Mouse (Mus musculus) C2C12 (cell line): ENCODE data around the gene Gm10203. TPM values are rescaled to one million over a fixed set of nuclear protein-coding genes. Genes with fewer than 3 reads are reported as not detected.
A peak's percentile ranks its signal among the peaks of the same experiment; 100 is the strongest.

ENCODE experiments used
- H3K27me3 ChIP-seq: one replicate; pipeline ENCODE4 v1.6.1; 2011; ENCODE audit not compliant: control insufficient read depth, insufficient read depth, insufficient read length
- H3K36me3 ChIP-seq: one replicate; pipeline ENCODE4 v1.6.1; 2011; ENCODE audit not compliant: control insufficient read depth, insufficient read depth
- H3K4me3 ChIP-seq: one replicate; pipeline ENCODE4 v1.5.1; 2011; ENCODE audit warnings: mild to moderate bottlenecking, control low read depth; ENCODE audit not compliant: poor library complexity, insufficient read depth, severe bottlenecking
- H3K79me2 ChIP-seq: one replicate; pipeline ENCODE4 v1.6.1; 2011; ENCODE audit not compliant: control insufficient read depth, insufficient read depth
- H3K79me3 ChIP-seq: one replicate; pipeline ENCODE4 v1.6.1; 2011; ENCODE audit warnings: low read depth, control low read depth
- H3ac ChIP-seq: one replicate; pipeline ENCODE3; 2011; ENCODE audit warnings: low read depth; ENCODE audit not compliant: control insufficient read depth, insufficient read length
- CEBPB ChIP-seq: IDR thresholded peaks from one replicate; pipeline ENCODE4 v1.6.1; 2011; ENCODE audit warnings: low read depth, mild to moderate bottlenecking, control low read depth, moderate library complexity
- CTCF ChIP-seq: IDR thresholded peaks from one replicate; pipeline ENCODE4 v1.5.1; 2011; ENCODE audit not compliant: control insufficient read depth, insufficient read depth, insufficient read length
- FOSL1 ChIP-seq: IDR thresholded peaks from one replicate; pipeline ENCODE4 v1.8.0; 2011; ENCODE audit warnings: mild to moderate bottlenecking, low read length; ENCODE audit not compliant: poor library complexity, insufficient read depth, severe bottlenecking
- MAX ChIP-seq: IDR thresholded peaks from one replicate; pipeline ENCODE4 v1.6.1; 2011; ENCODE audit warnings: mild to moderate bottlenecking, control low read depth
- MYOD1 ChIP-seq: IDR thresholded peaks from one replicate; pipeline ENCODE4 v1.6.1; 2011; ENCODE audit warnings: low read depth; ENCODE audit not compliant: control insufficient read depth, insufficient read length
- MYOG ChIP-seq: IDR thresholded peaks from one replicate; pipeline ENCODE4 v1.6.1; 2011; ENCODE audit not compliant: control insufficient read depth, insufficient read length; ENCODE audit errors: extremely low read depth
- USF1 ChIP-seq: IDR thresholded peaks from one replicate; pipeline ENCODE4 v1.6.1; 2011; ENCODE audit warnings: low read depth, mild to moderate bottlenecking, control low read depth, moderate library complexity
- polyA plus RNA-seq: library from polyadenylated mRNA; unstranded; fragments of >200 nt; fragmentation: generic; extraction: Trizol; gene quantifications from one replicate; pipeline ENCODE4 v1.2.1, GENCODE M21; 2012; ENCODE audit warnings: missing spikeins

The Gm10203 gene
- polyA plus RNA-seq, 1 experiment = not detected

DNA sequence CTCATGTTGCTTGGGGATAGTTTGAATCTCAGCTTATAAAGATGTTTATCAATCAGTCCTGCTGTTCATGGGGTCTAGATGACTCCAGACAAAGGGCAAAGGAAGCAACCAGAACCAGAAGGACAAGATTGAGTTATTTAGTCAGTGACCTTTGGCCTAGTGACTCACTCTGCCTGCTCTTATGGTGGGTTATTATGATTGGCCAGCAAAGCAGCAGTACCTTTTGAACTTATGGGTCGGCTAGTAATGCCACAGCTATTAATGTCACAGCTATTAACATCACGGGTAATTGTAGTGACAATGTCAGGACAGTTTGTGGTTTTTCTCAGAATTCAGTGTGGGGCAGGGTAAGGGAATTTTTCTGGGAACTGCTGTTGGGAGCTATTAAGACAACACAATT, 8.0 kb downstream of the Gm10203 start:
- no peak for TF ChIP-seq MYOG
- TF ChIP-seq MYOD1 = no peak
- TF ChIP-seq CTCF = no peak
- TF ChIP-seq CEBPB = no peak
- TF ChIP-seq USF1 = no peak
- TF ChIP-seq MAX = no peak
- no peak for TF ChIP-seq FOSL1
- Histone ChIP-seq H3K36me3 (no peaks in the 10 kb centered on the region), H3ac (no peak overlapping the region), H3K27me3 (no peaks in the 10 kb centered on the region), H3K79me3 (peaks cover 2% of the 10 kb centered on the region), H3K4me3 (no peak overlapping the region), H3K79me2 (peaks cover 7% of the 10 kb centered on the region)

DNA sequence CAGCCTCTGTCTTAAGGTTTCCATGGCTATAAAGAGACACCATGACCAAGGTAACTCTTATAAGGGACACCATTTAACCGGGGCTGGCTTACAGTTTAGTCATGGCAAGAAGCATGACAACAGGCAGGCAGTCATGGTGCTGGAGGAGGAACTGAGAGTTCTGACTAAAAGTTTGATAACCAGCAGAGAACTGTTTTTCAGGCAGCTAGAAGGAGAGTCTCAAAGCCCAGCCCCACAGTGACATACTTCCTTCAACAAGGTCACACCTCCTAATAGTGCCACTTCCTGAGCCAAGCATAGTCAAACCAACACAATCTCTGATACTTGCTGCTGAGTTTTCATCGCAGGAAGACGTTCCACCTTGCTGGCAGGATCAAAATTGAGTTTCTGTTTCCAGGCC, 9.0 kb downstream of the Gm10203 start:
- peaks cover 9% of the 10 kb centered on the region for H3K79me2 ChIP-seq
- no peaks in the 10 kb centered on the region for H3K27me3 ChIP-seq
- peaks cover 2% of the 10 kb centered on the region for H3K79me3 ChIP-seq
- no peak overlapping the region for H3K4me3 ChIP-seq
- TF ChIP-seq USF1 (no peak), MYOD1 (no peak), CTCF (no peak), MYOG (no peak), FOSL1 (no peak), CEBPB (no peak), MAX (no peak)
- H3ac ChIP-seq = no peak overlapping the region
- peaks cover 1% of the 10 kb centered on the region for H3K36me3 ChIP-seq

DNA sequence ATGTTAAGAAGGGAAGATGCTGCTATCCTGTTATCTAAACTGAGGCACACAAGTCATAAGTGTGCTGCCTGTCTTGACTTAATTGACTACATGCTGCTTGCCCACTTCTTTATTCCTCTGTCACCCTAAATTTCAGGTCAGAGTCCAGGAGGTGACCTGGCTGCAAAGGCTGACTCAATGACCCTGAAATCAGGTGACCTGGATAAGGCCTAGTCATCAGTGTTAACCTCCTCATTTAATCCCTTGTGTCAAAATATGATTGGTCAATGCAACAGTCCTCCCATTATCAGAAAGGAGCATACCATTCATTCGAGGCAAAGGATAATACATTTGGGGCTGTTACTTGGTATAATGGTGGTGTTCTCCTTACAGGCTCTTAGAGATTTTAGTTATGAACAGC, 9.5 kb downstream of the Gm10203 start, which contains the start of gene Etfbkmt:
TSS of gene Etfbkmt (plus strand) at position 379 of the 400 bp plus-strand sequence.
- no peak for TF ChIP-seq MAX
- no peak within 1 kb of the TSS for H3ac ChIP-seq
- no peaks in the 10 kb centered on the region for H3K27me3 ChIP-seq
- H3K79me3 ChIP-seq = peaks cover 2% of the 10 kb centered on the region
- no peak within 1 kb of the TSS for H3K4me3 ChIP-seq
- peaks cover 6% of the 10 kb centered on the region for H3K36me3 ChIP-seq
- H3K79me2 ChIP-seq = peaks cover 9% of the 10 kb centered on the region

DNA sequence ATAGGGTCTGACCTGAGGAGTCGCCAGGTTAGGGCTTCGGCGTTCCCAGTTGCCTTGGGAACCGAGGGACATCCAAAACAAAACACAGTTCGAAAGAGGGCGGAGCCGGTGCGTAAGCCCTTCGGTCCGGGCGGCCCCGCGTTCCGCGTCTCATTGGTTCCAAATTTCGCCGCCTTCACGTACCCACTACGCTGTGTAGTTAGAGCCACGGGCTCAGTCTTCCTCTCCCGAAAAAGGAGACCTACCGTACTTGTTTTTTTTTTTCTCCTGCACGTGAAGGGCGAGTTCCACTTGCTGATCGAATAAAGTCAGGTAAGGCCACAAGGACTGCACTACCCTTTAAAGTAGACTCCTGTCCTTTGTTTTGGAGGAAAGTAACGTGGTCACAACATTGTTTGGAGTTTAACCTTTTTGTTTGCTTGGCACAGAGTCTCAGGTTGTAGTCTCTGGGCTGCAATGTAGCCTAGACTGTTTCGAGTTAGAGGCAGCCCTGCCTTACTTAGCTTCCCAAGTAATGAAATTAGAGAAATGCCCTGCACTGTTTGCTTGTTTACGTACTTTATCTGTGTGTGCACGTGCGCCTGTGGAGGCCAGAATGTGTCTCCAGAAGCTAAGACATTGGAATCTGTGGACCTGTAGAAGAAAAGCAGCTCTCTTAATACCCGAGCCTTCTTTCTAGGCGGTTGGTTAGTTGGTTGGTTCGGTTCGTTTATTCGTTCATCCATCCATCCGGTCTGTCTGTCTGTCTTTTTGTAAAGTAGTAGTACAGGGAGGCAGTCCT, 11.6 kb downstream of the Gm10203 start:
- peak overlapping the region; percentile 76 for H3ac ChIP-seq
- peaks cover 9% of the 10 kb centered on the region for H3K79me2 ChIP-seq
- H3K36me3 ChIP-seq = peaks cover 14% of the 10 kb centered on the region
- H3K79me3 ChIP-seq = peaks cover 2% of the 10 kb centered on the region
- peak; percentile 38 for TF ChIP-seq MAX
- no peak for TF ChIP-seq FOSL1
- peak overlapping the region; percentile 49 for H3K4me3 ChIP-seq
- H3K27me3 ChIP-seq = no peaks in the 10 kb centered on the region

DNA sequence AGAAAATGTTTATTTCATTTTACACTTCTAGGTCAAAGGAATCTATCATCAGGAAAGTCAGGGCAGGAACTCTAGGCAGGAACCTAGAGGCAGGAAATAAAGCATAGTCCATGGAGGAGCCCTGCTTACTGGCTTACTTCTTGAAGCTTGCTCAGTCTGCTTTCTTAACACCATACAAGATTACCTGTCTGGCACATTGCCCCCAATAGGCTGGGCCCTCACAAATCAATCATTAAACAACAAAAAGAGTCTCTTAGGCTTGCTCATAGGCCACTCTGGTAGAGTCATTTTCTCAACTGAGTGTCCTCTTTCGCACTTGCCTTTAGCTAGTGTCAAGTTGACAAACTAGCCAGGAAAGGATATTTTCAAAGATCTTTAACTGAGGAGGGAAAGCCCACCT, 15.2 kb downstream of the Gm10203 start:
- Histone ChIP-seq H3K36me3 (peaks cover 14% of the 10 kb centered on the region), H3K79me3 (peaks cover 2% of the 10 kb centered on the region), H3K79me2 (peaks cover 9% of the 10 kb centered on the region), H3K27me3 (no peaks in the 10 kb centered on the region), H3ac (no peak overlapping the region), H3K4me3 (no peak overlapping the region)
- TF ChIP-seq CTCF (no peak), MYOD1 (no peak), USF1 (no peak), FOSL1 (no peak), MYOG (no peak), CEBPB (no peak), MAX (no peak)

DNA sequence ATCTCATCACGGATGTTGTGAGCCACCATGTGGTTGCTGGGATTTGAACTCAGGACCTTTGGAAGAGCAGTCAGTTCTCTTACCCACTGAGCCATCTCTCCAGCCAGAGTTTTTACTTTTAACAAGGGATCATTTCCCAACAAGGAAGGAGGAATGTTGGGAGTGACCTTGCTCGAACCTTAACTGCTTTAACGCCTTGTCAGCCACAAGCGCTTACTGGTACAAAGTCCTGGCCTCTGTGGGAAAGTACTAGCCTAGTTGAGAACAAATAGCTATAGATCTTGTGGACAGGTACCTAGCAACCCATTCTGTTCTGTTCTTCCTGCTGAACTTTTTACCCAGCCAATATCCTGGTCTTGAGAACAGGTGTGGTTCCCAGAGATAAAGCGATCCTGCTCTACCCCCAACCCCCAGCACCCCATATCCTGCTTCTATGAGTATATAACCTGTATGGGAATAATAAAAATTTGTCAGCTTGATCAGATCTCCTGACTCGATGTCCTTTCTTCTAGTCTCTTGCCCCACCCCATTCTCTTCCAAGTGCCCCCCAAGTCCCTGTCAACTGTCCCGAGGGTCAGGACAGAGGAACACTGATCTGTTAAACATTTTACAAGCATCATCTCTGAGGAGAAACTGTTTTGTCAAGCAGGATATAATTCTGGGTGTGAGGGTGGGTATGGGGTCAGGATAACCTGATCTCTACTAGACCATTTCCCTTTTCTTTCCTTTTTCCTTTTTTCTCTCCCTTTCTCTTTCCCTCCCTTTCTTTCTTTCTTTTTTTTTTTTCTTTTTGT, 18.7 kb downstream of the Gm10203 start:
- H3ac ChIP-seq = no peak overlapping the region
- no peaks in the 10 kb centered on the region for H3K79me3 ChIP-seq
- no peaks in the 10 kb centered on the region for H3K27me3 ChIP-seq
- peaks cover 18% of the 10 kb centered on the region for H3K36me3 ChIP-seq
- no peaks in the 10 kb centered on the region for H3K79me2 ChIP-seq
- H3K4me3 ChIP-seq = no peak overlapping the region
- TF ChIP-seq MAX (no peak), USF1 (no peak), CEBPB (no peak), MYOG (no peak), CTCF (no peak), MYOD1 (no peak), FOSL1 (no peak)
